Mouse (Mus musculus) cerebellum, adult 11 months (tissue): ENCODE measurements at regions not wholly inside any gene's neighbourhood (a gene's known extent, or its start where the extent isn't known, plus 50 kb on each side); places are given as distances from the start of the nearest gene placed in this dataset.

Experiments
- DNase-seq: peaks from one replicate; pipeline ENCODE4 v3.0.0; 2022

DNA sequence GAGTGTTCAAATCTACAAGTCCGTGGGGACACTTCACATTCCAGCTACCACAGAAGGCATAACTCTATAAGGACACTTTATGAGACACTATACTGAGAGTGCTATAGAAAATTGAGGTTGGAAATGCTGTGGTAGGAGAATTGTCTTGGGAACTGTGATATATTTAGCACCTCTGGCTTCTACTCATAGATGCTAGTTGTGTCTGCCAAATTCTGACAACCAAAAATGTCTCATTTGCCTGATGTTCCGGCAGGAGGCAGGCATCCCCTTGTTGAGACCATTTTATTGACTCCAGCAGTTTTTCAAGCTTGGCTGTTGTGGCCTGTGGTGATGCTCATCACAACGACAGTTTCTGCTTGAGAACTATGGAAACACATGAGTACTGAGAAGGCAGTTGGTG, 387.9 kb downstream of the Etnk1 start:
- no peak for DNase-seq

DNA sequence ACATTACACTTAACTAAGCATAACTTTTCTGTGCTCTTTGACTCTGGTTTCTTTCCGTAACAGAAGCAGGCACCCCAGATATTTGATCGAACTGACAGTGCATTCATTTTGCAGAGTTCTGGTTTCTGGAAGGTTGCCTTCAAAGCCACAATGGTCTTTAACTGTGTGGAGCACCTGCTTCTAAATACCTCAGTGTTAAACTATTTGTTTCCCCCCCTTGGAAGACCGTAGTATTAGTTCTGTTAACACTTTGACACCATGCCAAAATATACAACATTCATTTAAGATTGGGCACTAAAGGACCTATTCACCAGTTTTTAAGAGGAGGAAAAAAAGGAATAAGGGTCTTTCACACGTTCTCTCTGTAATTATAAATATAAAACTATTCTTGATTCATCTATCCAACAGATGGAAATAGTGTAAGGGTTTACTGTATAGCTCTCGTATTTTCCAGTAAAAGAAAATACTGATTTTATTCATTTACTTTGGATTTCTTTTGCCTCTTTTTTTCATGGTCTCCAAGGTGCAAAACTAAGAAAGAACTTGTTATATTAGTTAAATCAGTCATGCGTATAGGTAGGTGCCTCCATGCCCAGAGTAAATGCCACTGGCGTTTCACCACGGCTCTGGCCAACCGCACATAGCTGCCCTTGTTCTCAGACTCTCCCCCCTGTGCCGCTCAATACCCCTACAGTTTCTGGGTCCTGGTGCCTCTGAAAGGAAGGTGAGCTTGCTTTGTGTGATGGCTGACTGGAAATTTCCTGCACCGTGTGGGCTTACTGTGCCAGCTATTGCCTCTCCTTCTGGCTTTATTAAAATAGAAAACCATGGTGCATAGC, 391.2 kb downstream of the Etnk1 start:
- no peak for DNase-seq

DNA sequence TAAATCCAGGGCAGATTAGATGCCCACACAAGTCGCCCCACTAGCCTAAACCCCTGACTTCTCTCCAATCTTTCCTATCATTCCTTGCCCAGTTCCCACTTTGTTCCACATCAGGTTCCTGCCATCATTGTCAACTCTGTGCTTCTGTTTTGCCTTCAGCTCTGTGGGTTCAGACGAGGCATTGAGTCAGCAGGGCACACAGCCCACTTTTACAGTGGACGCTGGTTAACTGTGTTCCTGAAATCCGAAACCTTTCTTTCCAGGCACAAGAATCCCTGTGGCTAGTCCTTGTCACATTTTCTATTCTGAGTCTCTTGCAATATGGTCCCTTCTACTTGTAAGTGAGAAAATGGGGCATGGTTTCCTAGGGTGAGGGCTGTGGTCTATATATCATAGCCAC, 392.3 kb downstream of the Etnk1 start:
- DNase-seq, result no peak

DNA sequence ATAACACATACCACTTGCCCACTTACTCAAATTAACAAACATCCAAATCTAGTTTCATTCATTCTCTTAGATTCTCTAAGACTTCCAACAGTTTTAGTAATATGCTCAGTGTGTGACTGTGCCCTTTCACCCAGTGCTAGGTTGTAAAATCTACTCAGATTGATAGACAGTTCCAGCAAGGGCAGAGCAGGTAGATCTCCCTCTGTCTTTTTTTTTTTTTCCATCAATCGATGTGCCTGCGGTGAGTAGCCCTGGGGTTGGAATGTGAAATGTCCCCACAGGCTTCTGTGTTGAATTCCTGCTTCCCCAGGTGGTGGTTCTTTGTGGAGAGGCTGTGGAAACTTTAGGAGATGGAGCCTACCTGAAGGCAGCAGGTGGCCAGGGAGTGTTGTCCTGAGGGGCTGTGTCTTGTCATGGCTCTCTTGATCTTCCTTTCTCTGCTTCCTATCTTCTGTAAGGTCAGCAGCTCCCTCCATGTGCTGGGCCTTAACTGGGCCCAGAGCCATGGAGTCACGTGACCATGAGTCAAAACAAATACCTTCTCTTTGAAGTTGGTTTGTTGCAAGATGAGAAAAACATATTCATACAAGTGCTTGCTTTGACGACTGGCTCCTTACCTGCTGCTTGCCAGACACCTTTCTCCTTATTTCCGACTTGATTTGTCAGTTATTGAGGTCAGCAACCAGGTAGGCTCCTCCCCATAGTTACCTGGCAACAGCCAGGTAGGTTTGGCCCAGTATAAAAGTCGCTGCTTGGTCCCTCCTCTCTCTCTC, 394.5 kb downstream of the Etnk1 start:
- DNase-seq, result no peak

DNA sequence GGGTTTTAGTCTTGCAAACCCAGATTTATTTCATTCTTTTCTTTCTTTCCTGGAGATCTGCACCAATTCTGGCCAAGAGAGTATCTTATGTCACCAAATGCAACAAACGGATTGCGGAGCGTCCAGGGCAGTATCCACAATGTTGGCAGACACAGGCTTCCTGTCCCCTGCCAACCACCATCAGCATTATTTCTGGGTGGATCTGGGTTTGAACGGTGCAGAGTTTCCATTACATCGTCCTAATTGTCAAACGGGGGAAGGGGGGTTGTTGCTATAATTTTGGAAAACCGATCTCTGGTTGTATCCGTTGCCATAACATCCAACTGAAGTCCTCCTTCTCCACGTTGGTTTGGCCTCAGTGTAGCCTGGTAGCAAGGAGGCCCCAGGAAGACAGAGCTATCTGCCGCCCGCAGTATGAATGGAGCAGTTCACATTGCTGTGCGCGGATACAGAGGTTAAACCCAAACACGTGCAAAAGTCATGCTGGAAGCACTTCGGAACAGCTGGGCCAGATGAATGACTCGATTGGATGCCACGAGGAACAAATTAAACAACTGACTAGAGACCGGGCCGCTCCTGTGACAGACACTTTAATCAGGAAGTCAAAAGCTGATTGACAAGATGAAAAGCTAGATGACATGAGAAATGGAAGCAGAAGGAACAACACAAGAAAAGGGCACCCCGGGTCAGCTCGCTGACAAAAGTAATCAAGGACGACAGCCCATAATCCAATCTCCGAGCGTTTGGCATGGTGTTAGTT, 404.5 kb downstream of the Etnk1 start:
- no peak for DNase-seq

DNA sequence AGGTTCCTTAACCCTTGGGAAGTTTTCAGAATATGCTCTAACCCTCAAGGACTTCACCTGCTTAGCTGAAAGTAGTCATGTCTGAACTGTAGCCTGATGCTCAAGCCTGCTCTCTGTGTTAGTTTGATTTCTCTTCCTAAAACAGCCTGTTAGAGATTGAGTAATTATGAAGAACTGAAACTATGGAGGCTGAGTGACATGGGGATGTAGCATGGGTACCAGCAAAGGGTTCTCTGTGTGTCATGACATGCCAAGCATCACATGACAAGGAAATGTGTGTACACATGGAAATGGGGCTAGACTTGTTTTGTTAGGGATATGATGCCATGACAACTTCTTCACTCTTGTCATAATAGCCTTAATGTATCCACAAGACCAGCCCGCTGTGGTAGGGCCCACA, 412.2 kb downstream of the Etnk1 start:
- DNase-seq, result no peak

DNA sequence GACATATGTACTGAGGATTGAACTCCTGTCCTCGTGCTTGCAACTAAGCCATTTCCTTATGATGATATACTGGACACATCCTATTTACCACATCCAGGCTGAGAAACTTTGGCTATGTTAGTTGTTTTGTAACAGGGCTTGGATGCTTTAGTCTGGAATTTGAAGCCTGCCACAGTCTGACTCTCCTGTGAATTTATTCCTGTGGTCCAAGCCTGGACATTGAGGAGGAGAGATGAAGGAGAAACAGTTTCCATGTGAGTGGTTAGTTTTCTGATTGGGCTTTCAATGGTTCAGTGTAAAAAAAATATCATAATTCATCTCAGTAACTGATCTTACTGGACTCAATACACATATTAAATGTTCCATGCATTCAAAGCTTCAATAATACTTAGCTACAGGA, 422.6 kb downstream of the Etnk1 start:
- DNase-seq, result no peak

DNA sequence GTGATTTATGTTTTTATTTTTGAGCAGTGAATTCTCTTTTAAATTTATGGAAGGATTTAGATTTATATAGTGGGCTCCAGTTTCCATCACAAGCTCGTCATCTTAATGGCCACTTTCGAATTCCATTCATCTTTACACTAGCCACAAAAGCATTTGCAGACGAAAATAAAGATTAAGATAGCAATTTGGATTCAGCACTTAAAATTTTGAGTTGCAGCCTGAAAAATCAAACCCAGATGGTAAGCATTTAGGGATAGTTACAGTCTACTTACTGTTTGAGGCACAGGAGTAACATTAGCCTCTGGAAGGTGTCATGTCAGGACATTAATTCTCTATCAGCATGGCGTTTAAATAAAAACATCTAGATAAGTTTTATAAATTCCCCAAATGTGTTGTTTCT, 423.2 kb downstream of the Etnk1 start:
- DNase-seq, result no peak

DNA sequence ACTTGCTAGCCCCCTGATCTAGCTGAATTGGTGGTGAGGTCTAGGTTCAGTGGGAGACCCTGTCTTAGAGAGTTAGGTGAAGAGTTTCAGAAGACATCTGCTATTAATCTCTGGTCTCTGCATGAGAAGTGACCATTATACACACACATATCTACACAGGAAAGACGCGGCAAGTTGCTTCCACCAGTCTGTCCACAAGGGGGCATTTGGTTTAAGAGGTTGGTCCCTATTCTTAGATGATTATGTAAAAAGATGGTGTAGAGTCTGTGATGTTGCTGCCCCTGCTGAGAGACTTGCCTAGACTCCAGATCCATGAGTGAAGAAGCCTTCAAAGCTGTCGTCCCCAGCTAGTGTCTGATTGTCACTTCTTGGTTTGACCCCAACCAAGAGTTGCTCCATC, 425.5 kb downstream of the Etnk1 start:
- no peak for DNase-seq

DNA sequence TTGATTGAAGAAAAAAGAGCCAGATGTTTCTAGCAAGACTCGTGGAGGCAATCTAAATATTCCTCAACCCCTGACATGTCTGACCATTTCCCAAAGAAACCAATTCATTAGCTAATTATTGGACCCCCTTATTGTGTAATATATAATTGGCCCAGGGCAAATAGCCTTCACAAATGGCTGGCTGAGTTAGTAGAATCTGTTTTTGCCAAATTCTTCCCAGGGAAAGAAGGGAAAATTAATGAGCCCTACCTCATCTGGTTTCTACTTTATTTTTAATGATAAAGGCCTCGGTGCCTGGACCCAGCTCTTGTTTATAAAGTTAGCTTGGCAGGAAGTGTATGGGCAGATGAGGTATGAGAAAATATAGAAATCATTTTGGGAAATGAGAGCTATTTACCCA, 428.5 kb downstream of the Etnk1 start:
- no peak for DNase-seq

DNA sequence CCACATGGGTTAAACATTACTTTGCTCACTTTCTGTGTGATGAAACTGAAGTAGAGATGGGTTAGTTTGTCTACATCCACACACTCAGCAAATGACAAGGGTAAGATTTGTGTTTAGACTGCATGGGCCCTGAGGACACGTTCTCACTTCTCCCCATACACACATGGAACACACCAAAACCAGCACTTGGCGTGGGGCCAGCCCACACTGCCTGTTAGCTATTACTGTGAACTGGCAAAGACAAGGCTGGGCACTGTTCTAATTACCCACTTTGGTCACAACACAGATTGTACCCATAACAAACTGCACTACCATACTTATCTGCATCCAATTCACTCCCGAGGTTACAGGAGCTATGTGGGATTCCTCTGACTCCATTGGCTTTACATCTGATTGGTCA, 430.4 kb downstream of the Etnk1 start:
- DNase-seq, result no peak

DNA sequence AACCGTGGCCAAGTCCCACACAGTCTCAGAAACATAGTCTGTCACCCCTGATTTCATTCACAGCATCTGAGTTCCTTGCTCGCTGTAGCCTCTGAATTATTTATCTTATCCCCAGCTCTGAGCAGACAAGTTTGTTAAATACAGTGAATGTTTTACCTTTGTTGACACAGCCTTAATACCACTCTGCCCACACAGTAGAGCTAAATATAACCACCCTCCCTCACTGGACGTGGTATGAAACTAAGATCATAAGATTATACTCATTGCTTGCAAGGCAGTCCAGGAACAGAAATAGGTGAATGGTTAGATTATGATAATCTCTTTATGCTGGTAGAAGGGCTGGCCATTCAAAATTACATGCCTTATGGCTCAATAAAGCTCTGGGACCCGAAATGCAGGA, 431.9 kb downstream of the Etnk1 start:
- no peak for DNase-seq

DNA sequence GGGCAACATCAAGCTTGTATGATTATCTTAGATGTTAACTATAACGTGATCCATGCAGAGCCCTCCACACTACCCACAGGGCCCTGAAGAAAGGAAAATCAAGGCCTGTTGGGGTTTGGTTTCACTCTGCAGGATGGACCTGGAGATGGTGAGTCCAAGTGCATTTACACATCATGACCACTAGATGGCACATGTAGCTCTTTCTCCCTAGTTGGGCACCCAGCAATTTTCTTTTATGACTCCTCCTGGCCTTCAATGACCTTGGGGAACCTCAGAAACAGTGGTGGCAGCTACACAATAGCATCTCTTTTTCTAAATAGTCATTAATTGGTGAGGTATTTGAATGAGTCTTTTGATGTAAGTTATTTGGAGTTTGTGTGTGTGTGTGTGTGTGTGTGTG, 442.1 kb downstream of the Etnk1 start:
- DNase-seq, result no peak

DNA sequence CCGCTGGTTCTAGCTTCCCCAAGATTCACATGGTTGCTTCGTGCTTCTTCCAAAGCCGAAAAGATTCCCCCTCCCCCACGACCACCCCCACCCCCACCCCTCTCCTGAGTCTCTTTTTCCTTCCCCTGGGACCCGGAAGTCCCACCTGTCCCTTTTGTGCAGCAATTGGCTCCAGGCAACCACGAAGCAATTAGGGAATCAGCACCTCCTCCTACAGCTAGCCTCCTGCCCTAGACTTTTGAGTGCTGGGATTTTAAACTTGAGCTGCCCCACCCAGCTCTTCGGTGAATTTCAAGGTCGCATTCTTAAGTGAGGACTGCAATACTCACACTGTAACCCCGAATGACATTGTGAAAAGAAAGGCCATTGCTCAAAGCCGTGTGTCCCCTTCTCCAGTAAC, 445.9 kb downstream of the Etnk1 start:
- DNase-seq, result no peak

DNA sequence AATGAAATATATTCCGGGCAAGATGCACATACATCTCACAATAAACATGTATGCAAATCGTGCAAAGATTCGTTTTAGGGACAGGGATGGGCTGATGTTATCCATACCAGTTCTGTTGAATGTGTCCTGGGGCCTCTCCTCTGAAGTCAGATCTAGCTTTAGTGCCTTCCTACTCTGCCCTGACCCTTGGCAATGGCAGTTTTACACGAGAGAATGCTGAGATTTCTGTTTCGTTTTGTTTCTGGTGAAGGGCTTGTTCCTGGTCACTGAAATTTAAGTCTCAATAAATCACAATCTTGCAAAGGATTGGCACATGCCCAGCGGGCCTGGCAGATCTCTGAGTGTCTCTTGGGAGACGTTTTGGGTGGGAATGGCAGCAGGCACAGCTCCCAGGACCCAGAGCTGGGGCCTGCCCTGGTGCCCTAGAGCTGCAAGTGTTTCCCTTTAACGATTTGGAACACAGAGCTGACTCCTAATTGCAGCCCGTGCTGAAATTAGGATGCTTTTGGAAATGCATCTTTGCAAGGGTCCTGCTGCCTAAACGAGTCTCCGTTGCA, 447.5 kb downstream of the Etnk1 start:
- DNase-seq, result no peak

DNA sequence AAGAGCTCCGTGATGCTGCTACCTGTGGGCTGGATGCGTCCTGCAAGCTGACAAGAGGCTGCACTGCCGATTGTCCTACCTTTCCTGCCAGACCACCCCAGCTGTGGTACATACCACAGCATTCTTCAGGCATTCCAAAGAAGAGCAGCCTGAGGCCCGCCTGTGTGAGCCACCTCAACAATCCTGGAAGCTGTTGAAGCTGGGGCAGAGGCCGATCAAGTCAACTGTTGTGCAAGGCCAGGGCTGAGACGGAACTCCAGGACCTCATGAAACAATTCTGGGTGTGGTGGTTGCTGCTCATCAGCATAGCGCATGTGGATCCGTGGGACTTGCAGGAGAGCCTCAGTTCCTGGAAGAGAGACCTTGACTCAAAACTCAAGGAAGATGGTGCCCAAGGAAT, 448.3 kb downstream of the Etnk1 start:
- DNase-seq, result no peak

DNA sequence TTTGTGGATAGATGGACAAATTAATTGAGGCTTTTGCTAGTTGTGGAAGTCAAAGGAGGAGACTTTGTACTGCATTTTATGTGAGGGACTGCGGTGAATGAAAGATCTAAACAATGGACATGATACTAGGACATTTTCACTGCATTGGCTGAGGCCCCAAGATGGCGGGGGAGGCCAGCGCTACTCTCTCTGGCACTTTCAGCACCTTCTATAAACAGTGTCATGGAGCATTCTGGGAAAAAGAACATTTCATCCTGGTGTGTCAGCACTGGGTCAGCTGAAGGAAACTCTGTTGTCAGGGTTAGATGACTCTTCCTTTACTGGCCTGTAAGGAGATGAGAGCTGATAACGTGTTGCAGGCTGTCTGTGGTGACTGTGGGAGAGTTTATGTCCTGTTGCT, 449.4 kb downstream of the Etnk1 start:
- no peak for DNase-seq

DNA sequence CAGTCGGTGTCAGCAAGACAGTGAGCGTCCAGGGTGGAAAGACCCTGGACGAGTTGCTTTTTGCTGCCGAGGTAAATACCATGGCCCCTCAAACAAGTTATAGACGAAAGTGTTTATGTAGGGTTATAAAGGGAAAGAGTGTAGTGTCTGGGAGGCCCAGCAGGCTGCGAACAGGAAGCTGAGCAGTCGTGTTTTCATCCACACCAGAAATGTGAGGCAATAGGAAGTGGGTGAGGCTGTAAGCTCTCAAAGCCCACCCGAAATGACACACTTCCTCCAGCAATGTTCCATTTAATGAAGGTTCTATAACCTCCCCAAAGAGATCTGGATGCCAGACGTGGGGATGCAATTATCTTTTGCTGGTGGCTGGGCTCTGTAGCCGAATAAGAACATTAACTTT, 451.5 kb downstream of the Etnk1 start:
- DNase-seq, result no peak

DNA sequence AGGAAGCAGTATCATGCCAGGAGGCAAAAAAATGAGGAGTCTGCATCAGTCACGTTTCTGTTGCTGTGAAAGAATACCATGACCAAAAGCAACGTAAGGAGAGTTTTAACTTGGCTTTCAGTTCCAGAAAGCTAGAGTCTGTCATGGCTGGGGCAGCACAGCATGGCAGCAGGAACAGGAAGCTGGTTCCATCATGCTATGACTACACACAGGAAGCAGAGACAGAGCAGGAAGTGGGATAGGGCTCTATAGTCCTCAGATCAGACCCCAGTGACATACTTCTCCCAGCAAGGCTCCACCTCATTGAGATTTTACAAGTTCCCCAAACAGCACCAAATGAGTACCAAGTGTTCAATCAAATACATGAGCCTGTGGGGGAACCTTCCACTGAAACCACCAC, 453.6 kb downstream of the Etnk1 start:
- no peak for DNase-seq

DNA sequence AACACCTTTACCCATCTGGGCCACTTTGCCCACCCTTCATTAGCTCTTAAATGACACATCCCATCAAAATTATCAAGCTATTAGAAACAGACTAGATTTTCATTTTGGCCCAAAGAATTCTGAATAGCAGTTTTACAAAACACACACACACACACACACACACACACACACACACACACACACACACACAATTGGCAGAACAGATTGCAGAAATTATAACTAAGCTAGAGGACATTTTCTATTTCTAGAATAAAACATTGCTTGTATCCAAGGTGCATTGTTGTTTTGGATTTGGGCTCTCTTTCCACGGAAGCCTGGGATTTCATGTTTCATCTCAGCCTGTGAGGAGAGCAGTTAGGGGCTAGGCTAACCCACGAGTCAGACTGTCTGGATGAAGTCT, 455.1 kb downstream of the Etnk1 start:
- DNase-seq, result no peak

DNA sequence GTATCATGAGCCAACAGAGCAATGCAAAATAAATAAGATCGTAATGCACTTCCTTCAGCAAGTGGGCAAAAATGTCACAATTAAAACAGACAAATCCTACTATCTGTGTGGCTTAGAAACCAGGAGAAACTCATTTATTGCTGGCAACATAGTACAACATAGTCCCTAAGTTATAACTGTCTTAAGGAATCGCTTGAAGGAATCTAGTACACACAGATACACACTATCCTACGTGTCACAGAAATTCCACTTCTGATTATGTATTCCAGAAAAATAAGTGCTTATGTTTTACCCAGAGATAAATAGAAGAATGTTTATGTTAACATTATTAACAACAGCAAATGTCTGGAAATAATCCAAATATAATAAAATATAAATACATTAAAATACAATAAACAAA, 457.9 kb downstream of the Etnk1 start:
- DNase-seq, result no peak

DNA sequence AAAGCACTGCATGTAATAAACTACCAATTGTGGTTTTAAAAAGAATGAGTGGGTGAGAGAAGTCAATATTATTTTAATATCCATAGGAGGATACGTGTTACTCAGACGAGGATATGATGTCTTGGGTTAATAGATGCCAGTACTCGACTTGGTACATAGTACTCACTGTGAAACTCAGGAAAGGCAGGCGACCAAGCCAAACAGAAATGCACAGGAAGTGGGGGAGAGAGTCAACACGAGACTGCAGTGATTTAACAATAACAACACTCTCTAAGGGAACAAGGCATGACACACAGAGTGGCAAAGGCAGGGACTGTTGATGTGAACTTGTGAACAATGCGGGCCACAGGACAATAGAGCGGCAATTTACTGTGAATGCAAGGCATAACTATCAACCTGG, 464.6 kb downstream of the Etnk1 start:
- no peak for DNase-seq

DNA sequence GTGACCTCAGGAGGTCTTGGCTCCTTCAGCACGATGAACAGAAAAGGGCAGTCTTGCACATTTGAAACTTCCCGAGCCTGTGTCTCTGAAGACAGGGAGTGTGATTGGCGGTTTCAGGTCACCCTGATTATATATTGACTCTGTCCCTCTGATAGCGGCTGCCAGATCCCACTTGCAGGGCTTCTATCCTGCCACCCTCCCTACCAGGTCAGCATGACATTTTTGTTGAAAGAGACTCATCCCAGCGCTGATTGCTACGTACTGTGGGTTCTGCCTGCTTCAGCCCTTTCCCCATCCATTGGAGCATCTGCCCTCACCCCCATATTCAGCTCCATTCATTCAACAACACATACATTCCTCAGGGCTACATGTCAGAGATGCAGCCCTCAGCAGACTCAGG, 466.7 kb downstream of the Etnk1 start:
- no peak for DNase-seq

DNA sequence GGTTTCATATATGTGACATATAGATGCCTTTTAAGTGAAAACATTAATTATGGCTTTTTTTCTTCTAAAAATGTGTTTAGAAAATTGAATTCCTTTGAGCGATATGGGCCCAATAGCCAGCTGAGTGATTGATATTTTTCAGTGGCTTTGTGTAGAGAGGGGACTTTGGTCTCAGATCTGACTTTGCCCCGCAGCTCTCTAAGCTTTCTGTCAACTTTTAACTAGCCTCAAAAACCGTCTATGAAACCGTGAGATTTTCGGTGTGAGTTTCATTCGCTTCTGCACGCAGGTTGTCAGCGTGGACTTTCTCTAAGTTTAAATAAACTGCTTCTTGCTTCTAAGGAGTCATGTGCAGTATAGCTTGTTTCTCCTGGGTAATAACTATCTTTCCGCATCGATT, 467.3 kb downstream of the Etnk1 start:
- no peak for DNase-seq
